Mouse (Mus musculus) liver, postnatal 0 days (tissue): ENCODE results near the gene Kcnip2.

Experiments used
- CTCF ChIP-seq: sonication (generic); IDR thresholded peaks from 2 replicates; pipeline ENCODE4 v1.5.1; 2016; ENCODE audit warnings: antibody characterized with exemption, low read depth
- EP300 ChIP-seq: IDR thresholded peaks from 2 replicates; pipeline ENCODE4 v1.6.1; 2016; ENCODE audit warnings: antibody characterized with exemption, low read depth, mild to moderate bottlenecking

- TF ChIP-seq CTCF, result no peak
- no peak for TF ChIP-seq EP300
Observed at GRCm38 (mm10) chr19:45787450-45787849, 28.4 kb downstream of the Kcnip2 start.
